Mouse (Mus musculus): Measurements from ENCODE around the gene Fstl3. TPM values are rescaled to one million over a fixed set of nuclear protein-coding genes. Genes with fewer than 3 reads are reported as not detected.
A peak's percentile ranks its signal among the peaks of the same experiment; 100 is the strongest.

The Fstl3 gene
- total and polyA plus RNA-seq, 2 experiments from 2014 or later = 13.2 to 28.0 TPM

DNA sequence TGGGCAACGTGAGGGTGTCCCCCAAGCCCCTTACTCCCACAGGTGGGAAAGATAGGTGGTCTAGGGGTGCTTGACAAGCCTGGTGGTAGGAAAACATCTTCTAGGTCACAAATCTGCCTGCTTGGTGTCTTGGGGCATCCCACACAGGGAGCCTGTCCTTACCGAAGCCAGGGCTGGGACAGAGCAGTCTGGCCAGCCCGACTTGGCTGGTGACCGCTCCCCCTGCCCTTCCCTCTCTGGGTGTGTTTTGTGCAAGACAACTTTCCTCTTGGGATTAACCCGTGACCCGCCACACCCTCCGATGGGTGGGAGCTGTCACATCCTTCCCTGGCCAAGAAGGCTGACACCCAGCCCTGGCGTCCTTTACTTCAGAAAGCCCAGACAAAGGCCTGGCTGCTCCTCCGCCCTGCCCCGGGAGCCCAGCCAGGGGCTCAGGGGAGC lies 17.4 kb downstream of the Fstl3 start:
- TF ChIP-seq CTCF (IDR thresholded peaks at IDR 0.05; ENCODE audit: low read depth) (no peak), EP300 (IDR thresholded peaks at IDR 0.05; ENCODE audit: low read depth) (peak; percentile 63)
- no peaks in the 10 kb centered on the region for H3K27me3 ChIP-seq (ENCODE audit: control insufficient read depth, insufficient read depth, low read length)
- H3K36me3 ChIP-seq (replicated peaks; ENCODE audit: control insufficient read depth, insufficient read depth, low read length) = no peaks in the 10 kb centered on the region
- peak overlapping the region; percentile 81 for H3K9ac ChIP-seq (replicated peaks; ENCODE audit: low read depth, low read length)
- H3K4me1 ChIP-seq (ENCODE audit: control insufficient read depth, insufficient read depth) = peaks cover 8% of the 10 kb centered on the region
- WGBS = 18% methylated on average over 10 of the region's 10 CpGs
- no peak for DNase-seq (ENCODE audit: low spot score)
- peak overlapping the region; percentile 83 for H3K27ac ChIP-seq (ENCODE audit: low read depth)
- no peaks in the 10 kb centered on the region for H3K9me3 ChIP-seq (replicated peaks; ENCODE audit: control insufficient read depth, low read length)
- peak overlapping the region; percentile 93 for H3K4me2 ChIP-seq (ENCODE audit: low read depth, low read length)
- H3K4me3 ChIP-seq (ENCODE audit: low read depth, low read length) = peak overlapping the region; percentile 85
- peak; percentile 75 for ATAC-seq (ENCODE audit: insufficient read depth, low read depth)

DNA sequence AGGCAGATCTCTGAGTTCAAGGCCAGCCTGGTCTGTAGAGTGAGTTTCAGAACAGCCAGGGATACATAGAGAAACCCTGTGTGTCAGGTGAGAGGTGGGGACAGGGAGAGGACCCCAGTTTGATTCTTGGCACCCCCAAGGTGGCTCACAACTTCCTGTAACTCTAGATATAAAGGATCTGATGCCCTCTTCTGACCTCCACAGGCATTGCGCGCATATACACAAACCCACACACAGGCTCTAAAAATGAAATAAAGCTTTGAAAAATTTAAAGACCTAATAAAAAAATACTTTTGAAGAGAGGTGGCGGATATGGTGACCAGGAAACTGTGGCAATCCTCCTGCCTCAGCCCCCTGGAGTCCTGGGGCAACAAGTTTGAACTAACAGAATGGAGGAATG lies 18.8 kb downstream of the Fstl3 start:
- Histone ChIP-seq H3K4me2 (ENCODE audit: low read depth, low read length) (no peak overlapping the region), H3K4me1 (ENCODE audit: control insufficient read depth, insufficient read depth) (peaks cover 8% of the 10 kb centered on the region), H3K27me3 (ENCODE audit: control insufficient read depth, insufficient read depth, low read length) (no peaks in the 10 kb centered on the region), H3K36me3 (replicated peaks; ENCODE audit: control insufficient read depth, insufficient read depth, low read length) (no peaks in the 10 kb centered on the region), H3K9me3 (replicated peaks; ENCODE audit: control insufficient read depth, low read length) (no peaks in the 10 kb centered on the region), H3K4me3 (ENCODE audit: low read depth, low read length) (no peak overlapping the region), H3K27ac (ENCODE audit: low read depth) (no peak overlapping the region), H3K9ac (replicated peaks; ENCODE audit: low read depth, low read length) (no peak overlapping the region)
- TF ChIP-seq CTCF (IDR thresholded peaks at IDR 0.05; ENCODE audit: low read depth) (no peak), EP300 (IDR thresholded peaks at IDR 0.05; ENCODE audit: low read depth) (no peak)
- DNase-seq (ENCODE audit: low spot score) (no peak), ATAC-seq (ENCODE audit: insufficient read depth, low read depth) (no peak)
- WGBS = 91% methylated on average over 3 of the region's 3 CpGs

DNA sequence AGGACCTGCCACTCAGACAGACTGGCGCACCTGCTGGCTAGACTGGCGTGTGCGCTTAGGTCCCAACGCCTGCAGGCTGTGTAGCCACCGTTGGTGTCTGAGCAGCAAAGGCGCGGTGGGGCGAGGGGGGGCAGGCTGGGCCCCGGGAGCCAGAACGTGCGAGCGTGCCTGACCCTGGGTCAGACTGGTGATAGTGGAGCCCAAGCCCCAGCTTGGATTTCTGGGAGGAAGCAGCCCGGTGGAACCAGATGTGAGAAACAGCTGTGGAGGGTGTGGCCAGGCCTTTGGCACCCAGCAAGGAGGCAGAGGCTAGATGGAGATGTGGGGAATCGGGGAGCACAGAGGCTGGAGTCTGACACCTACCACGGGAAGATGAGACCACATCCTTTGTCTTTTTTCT lies 20.3 kb downstream of the Fstl3 start:
- Histone ChIP-seq H3K4me3 (ENCODE audit: low read depth, low read length) (no peak overlapping the region), H3K4me1 (ENCODE audit: control insufficient read depth, insufficient read depth) (peaks cover 16% of the 10 kb centered on the region), H3K27ac (ENCODE audit: low read depth) (no peak overlapping the region), H3K4me2 (ENCODE audit: low read depth, low read length) (0 out of 2 replicates have a peak overlapping the region, but pooled peaks have one; percentile 30), H3K36me3 (replicated peaks; ENCODE audit: control insufficient read depth, insufficient read depth, low read length) (no peaks in the 10 kb centered on the region), H3K9me3 (replicated peaks; ENCODE audit: control insufficient read depth, low read length) (no peaks in the 10 kb centered on the region), H3K27me3 (ENCODE audit: control insufficient read depth, insufficient read depth, low read length) (no peaks in the 10 kb centered on the region), H3K9ac (replicated peaks; ENCODE audit: low read depth, low read length) (no peak overlapping the region)
- WGBS = 32% methylated on average over 15 of the region's 15 CpGs
- no peak for DNase-seq (ENCODE audit: low spot score)
- no peak for ATAC-seq (ENCODE audit: insufficient read depth, low read depth)
- TF ChIP-seq CTCF (IDR thresholded peaks at IDR 0.05; ENCODE audit: low read depth) (no peak), EP300 (IDR thresholded peaks at IDR 0.05; ENCODE audit: low read depth) (no peak)

DNA sequence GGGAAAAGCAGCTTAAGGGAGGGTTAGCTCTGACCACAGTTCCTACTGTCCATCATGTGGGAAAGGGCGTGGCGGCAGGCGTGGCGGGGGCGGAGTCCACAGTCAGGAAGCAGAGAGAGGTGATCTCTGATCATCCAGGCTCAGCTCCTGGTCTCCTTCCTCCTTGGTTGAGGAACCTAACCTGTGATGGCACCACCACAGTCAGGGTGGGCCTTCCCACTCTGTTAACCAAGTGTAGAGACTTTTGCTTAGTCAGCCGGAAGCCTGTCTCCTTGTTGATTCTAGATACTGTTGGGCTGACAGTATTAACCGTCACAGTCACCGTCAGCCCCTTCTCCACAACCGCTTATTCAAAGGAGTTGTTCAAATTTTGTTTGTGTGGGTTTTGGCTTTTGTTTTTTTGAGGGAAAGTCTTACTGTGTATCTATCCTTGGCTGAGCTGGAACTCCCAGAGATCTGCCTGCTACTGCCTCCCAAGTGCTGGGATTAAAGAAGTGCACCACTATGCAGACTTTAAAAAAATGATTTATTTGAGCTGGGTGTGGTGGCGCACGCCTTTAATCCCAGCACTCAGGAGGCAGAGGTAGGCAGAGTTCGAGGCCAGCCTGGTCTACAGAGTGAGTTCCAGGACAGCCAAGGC lies 21.3 kb downstream of the Fstl3 start:
- H3K27me3 ChIP-seq (ENCODE audit: control insufficient read depth, insufficient read depth, low read length) = no peaks in the 10 kb centered on the region
- TF ChIP-seq EP300 (IDR thresholded peaks at IDR 0.05; ENCODE audit: low read depth) (no peak), CTCF (IDR thresholded peaks at IDR 0.05; ENCODE audit: low read depth) (no peak)
- H3K27ac ChIP-seq (ENCODE audit: low read depth) = no peak overlapping the region
- no peak overlapping the region for H3K4me3 ChIP-seq (ENCODE audit: low read depth, low read length)
- H3K9me3 ChIP-seq (replicated peaks; ENCODE audit: control insufficient read depth, low read length) = no peaks in the 10 kb centered on the region
- H3K4me1 ChIP-seq (ENCODE audit: control insufficient read depth, insufficient read depth) = peaks cover 22% of the 10 kb centered on the region
- no peaks in the 10 kb centered on the region for H3K36me3 ChIP-seq (replicated peaks; ENCODE audit: control insufficient read depth, insufficient read depth, low read length)
- no peak overlapping the region for H3K9ac ChIP-seq (replicated peaks; ENCODE audit: low read depth, low read length)
- DNase-seq (ENCODE audit: low spot score) = no peak
- no peak for ATAC-seq (ENCODE audit: insufficient read depth, low read depth)
- H3K4me2 ChIP-seq (ENCODE audit: low read depth, low read length) = no peak overlapping the region
- WGBS = 85% methylated on average over 12 of the region's 12 CpGs

DNA sequence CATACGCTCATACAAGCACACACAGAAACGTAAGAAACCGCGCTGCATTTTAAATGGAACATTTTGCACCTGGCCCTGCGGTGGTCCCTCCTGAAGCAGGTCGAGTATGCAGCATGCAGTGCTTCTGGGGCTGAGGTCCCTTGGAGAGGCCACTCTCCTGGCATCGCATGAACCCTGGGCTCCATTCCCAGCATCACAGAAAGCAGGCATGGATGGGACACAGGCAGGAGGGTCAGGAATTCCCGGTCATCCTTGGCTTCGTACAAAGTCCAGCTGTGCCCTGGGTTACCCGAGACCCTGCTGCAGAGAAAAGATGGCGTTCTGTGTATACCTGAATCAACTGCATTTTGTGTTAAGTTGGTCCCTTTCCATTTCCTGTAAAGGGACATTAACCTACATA lies 23.4 kb downstream of the Fstl3 start:
- ATAC-seq (ENCODE audit: insufficient read depth, low read depth) = no peak
- no peak for DNase-seq (ENCODE audit: low spot score)
- no peaks in the 10 kb centered on the region for H3K36me3 ChIP-seq (replicated peaks; ENCODE audit: control insufficient read depth, insufficient read depth, low read length)
- no peak overlapping the region for H3K4me3 ChIP-seq (ENCODE audit: low read depth, low read length)
- WGBS = 75% methylated on average over 11 of the region's 11 CpGs
- no peak overlapping the region for H3K9ac ChIP-seq (replicated peaks; ENCODE audit: low read depth, low read length)
- H3K9me3 ChIP-seq (replicated peaks; ENCODE audit: control insufficient read depth, low read length) = no peaks in the 10 kb centered on the region
- no peak overlapping the region for H3K27ac ChIP-seq (ENCODE audit: low read depth)
- H3K4me2 ChIP-seq (ENCODE audit: low read depth, low read length) = no peak overlapping the region
- peaks cover 22% of the 10 kb centered on the region; the same call in 1 of the 2 replicates for H3K4me1 ChIP-seq (ENCODE audit: control insufficient read depth, insufficient read depth)
- H3K27me3 ChIP-seq (ENCODE audit: control insufficient read depth, insufficient read depth, low read length) = no peaks in the 10 kb centered on the region
- TF ChIP-seq EP300 (IDR thresholded peaks at IDR 0.05; ENCODE audit: low read depth) (no peak), CTCF (IDR thresholded peaks at IDR 0.05; ENCODE audit: low read depth) (no peak)

DNA sequence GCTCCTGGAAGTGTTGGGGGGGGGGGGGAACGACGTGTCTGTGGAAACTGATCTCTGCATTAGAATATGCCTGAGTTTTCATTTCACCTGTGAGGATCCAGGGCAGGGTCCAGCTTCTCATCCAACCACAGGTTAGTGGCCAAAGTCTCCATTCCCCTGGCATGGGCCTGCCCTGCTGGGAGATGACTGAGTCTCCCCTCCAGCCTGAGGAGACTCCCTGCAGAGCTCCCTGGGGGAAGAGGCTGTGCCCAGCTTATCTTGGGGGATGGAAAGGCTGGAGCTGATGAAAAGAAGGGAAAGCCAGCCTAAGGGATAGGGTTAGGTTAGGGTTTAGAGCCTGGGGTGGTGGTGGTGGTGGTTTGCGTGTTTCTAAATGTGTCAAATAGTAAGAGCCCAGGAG lies 24.8 kb downstream of the Fstl3 start:
- no peaks in the 10 kb centered on the region for H3K27me3 ChIP-seq (ENCODE audit: control insufficient read depth, insufficient read depth, low read length)
- no peak overlapping the region for H3K27ac ChIP-seq (ENCODE audit: low read depth)
- DNase-seq (ENCODE audit: low spot score) = no peak
- no peak for TF ChIP-seq CTCF (IDR thresholded peaks at IDR 0.05; ENCODE audit: low read depth)
- no peak for TF ChIP-seq EP300 (IDR thresholded peaks at IDR 0.05; ENCODE audit: low read depth)
- no peaks in the 10 kb centered on the region for H3K9me3 ChIP-seq (replicated peaks; ENCODE audit: control insufficient read depth, low read length)
- H3K4me1 ChIP-seq (ENCODE audit: control insufficient read depth, insufficient read depth) = peaks cover 22% of the 10 kb centered on the region; the same call in 1 of the 2 replicates
- no peak for ATAC-seq (ENCODE audit: insufficient read depth, low read depth)
- H3K36me3 ChIP-seq (replicated peaks; ENCODE audit: control insufficient read depth, insufficient read depth, low read length) = no peaks in the 10 kb centered on the region
- no peak overlapping the region for H3K9ac ChIP-seq (replicated peaks; ENCODE audit: low read depth, low read length)
- H3K4me2 ChIP-seq (ENCODE audit: low read depth, low read length) = no peak overlapping the region
- WGBS = 40% methylated on average over 3 of the region's 3 CpGs
- no peak overlapping the region for H3K4me3 ChIP-seq (ENCODE audit: low read depth, low read length)

Measured in heart, postnatal 0 days (tissue).